Mouse (Mus musculus): ENCODE measurements around the gene Gca.

Gene Gca

DNA sequence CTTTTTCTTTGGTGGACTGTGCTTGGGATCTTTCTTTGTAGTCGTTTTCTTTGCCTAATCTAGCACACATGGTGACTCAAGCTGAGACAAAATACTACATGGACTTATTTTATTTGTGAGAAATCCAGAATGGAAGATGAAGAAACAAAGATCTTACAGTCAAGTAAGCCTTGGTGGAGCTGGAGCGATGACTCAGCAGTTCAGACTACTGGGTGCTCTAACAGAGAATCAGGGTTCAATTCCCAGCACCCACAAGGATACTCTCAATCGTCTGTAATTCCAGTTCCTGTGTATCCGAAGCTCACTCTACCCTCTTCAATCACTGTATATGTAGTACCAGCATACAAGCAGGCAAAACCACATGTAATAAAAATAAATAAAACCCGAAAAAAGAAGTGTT, 6.2 kb downstream of the Gca start:
- WGBS: 76% methylated on average over 5 of the region's 5 CpGs

DNA sequence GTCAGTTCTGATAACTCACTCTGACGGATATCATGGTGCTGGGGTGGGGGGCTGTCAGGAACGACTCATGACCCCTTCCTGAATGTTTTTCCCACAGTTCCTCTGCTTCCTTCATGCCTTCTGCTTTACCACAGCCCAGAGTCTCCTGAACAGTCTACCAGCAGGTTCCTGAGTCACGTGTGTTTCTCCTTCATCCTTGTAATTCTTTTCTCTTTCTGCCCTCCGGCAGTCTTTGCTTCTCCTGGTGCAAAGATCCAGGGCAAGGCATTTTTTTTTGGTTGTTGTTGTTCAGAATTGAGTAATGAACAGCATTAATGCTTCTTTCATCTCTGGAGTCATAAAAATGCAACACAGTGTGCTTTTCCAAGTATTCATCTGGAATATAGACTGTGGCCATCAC, 6.7 kb downstream of the Gca start:
- 84% methylated on average over 4 of the region's 4 CpGs for WGBS

DNA sequence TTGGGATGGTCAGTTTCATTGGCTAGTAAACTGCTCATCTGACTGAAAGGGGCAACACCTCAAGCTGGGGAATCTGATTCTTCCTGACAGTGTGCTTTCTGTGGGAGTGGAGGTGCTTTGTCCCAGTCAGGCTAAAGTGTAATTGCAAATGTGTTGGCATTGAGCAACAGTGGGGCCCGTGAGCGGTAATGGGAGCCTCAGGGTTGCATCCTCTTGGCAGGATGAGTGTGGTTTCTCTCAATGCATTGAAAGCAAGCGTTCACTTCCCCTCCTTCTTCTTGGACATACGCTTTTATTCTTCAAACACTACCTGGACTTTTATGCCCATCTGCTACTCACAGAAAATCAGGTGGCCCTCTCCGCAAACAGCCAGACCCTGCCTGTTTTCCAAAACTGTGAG, 8.7 kb downstream of the Gca start:
- 96% methylated on average over 5 of the region's 5 CpGs for WGBS

DNA sequence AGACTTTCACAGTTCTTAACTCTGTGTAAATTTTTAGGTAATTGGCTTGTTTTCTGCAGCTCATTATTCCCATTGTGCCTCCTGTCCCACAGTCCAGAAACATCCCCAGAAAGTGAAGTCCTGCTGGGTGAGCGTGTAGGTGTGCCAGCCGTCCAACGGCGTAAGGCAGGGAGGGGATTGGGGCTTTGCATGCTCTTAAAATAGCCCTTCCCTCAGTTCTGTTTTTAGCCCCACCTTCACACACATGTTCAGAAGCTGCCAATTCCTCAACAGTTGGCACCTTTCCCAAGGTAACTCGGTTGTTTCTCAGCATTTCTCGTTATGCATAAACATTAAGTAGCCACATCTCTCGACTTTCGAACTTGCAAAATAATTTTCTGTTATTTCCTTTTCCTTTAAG, 17.6 kb downstream of the Gca start:
- WGBS: 33% methylated on average over 8 of the region's 8 CpGs

DNA sequence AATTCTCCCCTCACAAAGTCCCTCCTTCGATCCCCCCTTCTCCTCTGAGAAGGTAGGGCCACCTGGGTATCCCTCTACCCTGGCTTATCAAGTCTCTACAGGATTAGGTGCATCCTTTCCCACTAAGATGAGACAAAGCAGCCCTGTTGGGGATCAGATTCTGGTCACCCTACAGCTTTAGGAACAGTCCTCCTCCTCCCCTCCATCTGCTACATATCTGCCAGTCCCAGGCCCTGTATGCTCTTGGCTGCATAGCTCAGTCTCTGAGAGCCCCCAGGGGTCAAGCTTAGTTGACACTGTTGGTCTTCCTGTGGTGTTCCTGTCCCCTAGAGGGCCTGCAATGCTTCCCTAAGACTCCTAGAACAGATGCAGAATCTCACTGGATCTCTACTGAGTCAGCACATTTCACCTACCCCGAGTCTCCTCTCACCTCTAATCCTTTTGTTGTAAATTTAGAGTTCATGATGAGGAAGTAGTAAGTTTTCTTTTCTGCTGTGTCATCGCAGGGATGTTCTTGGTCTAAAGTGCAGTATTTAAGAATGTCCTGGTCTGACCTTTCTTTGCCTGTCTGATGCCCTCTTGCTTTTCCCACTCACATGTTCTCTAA, 21.0 kb downstream of the Gca start:
- WGBS: 42% methylated on average over 3 of the region's 3 CpGs

DNA sequence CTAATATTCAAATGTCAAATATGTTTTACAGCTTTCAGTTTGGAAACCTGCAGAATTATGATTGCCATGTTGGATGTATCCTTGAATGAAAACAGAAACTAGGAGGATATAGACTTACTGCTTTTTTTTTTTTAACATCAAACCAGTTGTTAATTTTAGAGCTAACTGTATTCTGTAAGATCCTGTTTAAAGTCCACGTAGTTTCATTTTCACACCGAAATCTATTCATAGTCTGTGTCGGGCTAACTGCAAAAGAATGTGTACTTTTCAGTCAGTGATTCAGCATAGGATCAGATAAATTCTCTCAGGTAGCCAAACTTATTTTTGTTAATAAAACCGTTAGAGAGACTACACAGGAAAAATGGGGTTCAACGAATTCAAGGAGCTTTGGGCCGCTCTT, 21.8 kb downstream of the Gca start:
- 53% methylated on average over 6 of the region's 6 CpGs for WGBS

DNA sequence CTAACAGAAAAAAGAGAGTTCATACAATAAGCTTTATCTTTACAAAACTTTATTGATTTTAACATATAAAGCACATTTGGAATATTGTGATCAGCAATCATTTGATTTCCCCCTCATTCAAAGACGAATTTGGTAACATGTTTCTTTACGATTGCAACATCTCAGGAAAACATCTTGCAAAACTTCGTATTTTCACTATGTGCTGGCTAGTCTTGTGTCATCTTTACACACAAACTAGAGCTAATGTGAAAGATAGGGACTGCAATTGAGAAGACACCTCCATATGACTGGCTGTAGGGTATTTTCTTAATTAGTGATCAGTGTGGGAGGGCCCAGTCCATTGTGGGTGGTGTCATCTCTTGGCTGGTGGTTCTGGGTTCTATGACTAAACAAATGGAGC, 42.2 kb downstream of the Gca start:
- 85% methylated on average over 3 of the region's 3 CpGs for WGBS

DNA sequence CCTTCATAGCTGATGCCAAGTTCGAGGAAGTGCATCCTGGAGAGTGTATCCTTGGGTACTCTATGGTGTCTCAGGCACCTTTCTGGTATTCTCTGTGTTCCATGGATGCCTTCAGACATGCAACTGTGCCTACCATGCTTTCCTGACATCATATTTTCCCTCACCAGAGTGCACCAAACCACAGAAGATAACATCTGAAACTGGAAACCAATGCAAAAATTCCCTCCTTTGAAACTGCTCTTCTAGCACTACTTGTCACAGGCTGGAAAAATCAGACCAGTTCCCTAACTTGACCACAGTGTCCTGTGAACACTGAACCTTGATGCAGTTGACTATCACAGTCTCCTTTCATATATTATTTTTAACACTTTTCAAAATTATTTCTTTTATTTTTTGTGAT, 45.5 kb downstream of the Gca start:
- WGBS: 91% methylated on average over 1 of the region's 1 CpGs

GRCm38 (mm10) chr2:62714362-62714761, 50.3 kb downstream of the Gca start:
- WGBS: 85% methylated on average over 4 of the region's 4 CpGs

DNA sequence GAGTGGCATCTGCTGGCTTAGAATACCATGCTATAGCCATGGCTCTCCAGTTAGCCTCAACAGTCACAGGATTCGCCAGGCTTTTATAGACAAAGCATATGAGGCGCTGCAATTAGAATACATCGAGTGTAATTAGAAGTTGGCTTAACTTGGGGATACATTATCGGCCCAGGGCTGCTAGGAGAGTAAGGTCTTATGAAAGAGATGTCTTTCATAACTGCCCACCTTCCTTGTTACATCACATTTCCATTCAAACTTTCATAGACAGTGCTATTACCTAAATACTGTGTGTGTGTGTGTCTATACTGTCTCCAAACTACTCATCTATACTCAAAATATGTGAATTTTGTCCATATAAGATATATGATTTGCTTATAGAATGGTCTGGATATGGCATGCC, 51.2 kb downstream of the Gca start:
- WGBS: 74% methylated on average over 4 of the region's 4 CpGs

GRCm38 (mm10) chr2:62717270-62717669, 53.2 kb downstream of the Gca start:
- 43% methylated on average over 6 of the region's 6 CpGs for WGBS

DNA sequence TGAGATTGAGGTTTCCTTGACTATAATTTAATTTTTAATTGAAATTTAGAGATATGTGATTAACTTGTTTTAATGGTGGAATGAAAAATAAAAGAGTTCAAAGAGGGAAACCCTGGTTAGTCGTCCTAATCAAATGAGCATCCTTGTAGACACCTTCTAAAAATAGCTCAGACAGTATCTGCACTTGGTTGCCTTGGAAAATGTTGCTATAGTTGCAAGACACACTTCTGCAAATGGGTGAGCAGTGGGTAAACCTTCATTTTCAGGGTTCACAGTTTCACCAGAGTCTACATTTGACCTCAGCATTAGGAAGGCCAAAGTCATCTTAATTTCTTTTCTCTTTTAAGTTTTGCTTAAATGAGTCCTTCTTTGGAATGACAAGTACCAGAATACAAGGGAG, 54.3 kb downstream of the Gca start:
- 16% methylated on average over 1 of the region's 1 CpGs for WGBS

GRCm38 (mm10) chr2:62725946-62726345, 61.9 kb downstream of the Gca start:
- WGBS: 59% methylated on average over 1 of the region's 1 CpGs

GRCm38 (mm10) chr2:62727732-62728131, 63.6 kb downstream of the Gca start:
- 70% methylated on average over 2 of the region's 2 CpGs for WGBS

- 80% methylated on average over 1 of the region's 1 CpGs for whole genome bisulfite sequencing
Observed at GRCm38 (mm10) chr2:62730671-62731070, 66.6 kb downstream of the Gca start.

GRCm38 (mm10) chr2:62743098-62743497, 79.0 kb downstream of the Gca start:
- 45% methylated on average over 2 of the region's 2 CpGs for WGBS

Data from cerebral cortex, adult 2 months (tissue).